Mouse (Mus musculus) central nervous system, embryonic 14 days (tissue): ENCODE results near the gene Setd6. TPM values are rescaled to one million over a fixed set of nuclear protein-coding genes. Genes with fewer than 3 reads are reported as not detected.

Experiments used
- polyA plus RNA-seq: library from polyadenylated mRNA; depleted of rRNA; stranded (reverse); fragments of >200 nt; gene quantifications from 2 replicates; pipeline ENCODE4 v1.2.3, GENCODE M21; 2012; rRNA removed

The Setd6 gene
- polyA plus RNA-seq: 33.9 and 34.8 TPM in 2 replicates

GRCm38 (mm10) chr8:95715676-95716531 is at the start of gene Setd6:
Gene Setd6, plus strand, starts transcription at chr8:95715881.

GRCm38 (mm10) chr8:95676631-95677030 is 39.0 kb upstream of the Setd6 start, which contains the start of gene Ndrg4:
Gene Ndrg4, plus strand, starts transcription at chr8:95676980.

Other genes starting within 250 kb of the Setd6 start
- 49.8 TPM in 2 replicates for gene Csnk2a2, start 225.8 kb upstream of the Setd6 start, polyA plus RNA-seq
- 0.95 and 1.5 TPM in 2 replicates for gene Ccdc113, start 181.8 kb upstream of the Setd6 start, polyA plus RNA-seq
- gene Prss54, start 139.5 kb upstream of the Setd6 start, polyA plus RNA-seq: not detected in 2 replicates
- 6.5 and 6.8 TPM in 2 replicates for gene Gins3, start 82.4 kb upstream of the Setd6 start, polyA plus RNA-seq
- 301 and 322 TPM in 2 replicates for gene Ndrg4, start 38.9 kb upstream of the Setd6 start, polyA plus RNA-seq
- 91.2 and 99.5 TPM in 2 replicates for gene Cnot1, start 91.6 kb downstream of the Setd6 start, polyA plus RNA-seq
- 104 and 113 TPM in 2 replicates for gene Sap18b, start 109.5 kb downstream of the Setd6 start, polyA plus RNA-seq
- 26.3 and 28.8 TPM in 2 replicates for gene Slc38a7, start 137.7 kb downstream of the Setd6 start, polyA plus RNA-seq
- 129 and 139 TPM in 2 replicates for gene Got2, start 172.7 kb downstream of the Setd6 start, polyA plus RNA-seq